Mouse (Mus musculus) heart, adult 18-20 months (tissue): ENCODE measurements around the gene Plgrkt. TPM values are rescaled to one million over a fixed set of nuclear protein-coding genes. Genes with fewer than 3 reads are reported as not detected.

Source experiments
- DNase-seq, 2 experiments: peaks; one replicate each; pipeline ENCODE4 v3.0.0; 2021 to 2022; ENCODE audit warnings: mixed read lengths in 1 of 2
- total RNA-seq, 2 experiments: library from RNA; stranded (reverse); gene quantifications; 2 replicates each; pipeline ENCODE4 v1.2.3; 2021

Plgrkt gene
- total RNA-seq, 2 experiments from 2014 or later, result 26.8 to 27.8 TPM

DNA sequence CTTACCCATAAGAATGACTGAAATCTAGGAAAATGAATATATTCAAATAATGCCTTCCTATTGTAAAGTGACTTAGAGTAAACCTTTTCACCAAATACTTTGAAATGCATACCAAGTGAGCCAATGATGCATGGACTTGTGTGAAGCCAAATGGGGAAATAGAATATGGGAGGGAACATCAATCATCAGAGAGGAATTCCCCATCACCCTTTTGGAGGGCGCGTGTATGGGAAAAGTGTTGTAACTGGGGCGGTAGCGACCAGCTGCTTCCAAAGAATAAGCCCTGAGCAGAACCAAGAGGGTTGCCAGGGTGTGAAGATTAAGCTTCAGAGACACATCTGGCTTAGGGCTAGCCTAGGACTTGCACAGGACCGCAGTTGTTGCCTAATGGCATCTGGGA is 16.2 kb upstream of the Plgrkt start:
- DNase-seq, result no peak

DNA sequence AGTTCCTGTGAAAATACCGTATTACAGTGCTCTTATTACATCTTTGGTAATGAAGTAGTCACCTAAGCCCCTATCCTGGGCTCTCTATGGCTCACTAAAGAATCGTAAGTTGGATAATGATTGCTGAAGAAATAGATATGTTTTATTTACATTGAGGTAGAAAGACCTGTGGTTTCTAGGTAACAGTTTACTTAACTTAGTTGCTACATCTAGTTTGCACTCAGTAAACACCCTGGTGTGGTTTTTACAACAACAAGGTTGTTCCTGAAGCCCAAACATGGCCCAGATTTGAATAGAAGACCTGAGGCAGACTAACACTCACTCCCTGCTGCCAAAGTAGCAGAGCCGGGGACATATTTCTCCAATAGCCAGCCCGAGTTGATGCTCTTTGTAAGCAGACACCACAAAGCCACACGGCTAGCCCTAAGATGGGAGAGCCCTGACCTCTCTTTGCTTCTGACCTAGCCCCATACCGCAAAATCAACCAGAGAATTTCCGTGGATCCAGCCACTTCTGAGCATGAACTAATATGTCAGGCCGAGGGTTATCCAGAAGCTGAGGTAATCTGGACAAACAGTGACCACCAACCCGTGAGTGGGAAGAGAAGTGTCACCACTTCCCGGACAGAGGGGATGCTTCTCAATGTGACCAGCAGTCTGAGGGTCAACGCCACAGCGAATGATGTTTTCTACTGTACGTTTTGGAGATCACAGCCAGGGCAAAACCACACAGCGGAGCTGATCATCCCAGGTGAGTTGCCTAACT is 12.8 kb upstream of the Plgrkt start:
- no peak for DNase-seq

DNA sequence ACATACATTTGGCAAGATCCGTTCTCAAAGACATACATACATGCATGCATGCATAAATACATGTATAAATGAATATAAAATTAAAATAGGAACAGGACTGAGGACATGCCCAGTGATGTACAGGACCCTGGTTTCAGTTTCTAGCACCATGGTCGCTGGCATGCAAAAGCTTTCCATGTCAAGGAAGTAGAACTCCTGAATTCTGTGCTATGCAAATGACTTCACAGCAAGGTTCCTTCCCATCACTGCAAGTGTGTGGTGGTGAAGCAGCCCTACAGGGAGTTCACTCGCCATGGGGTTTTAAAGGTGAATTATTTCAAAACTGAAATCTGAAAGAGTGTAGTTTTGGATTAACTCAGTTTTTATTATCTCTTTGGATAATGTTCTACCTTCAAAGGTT is 9.2 kb upstream of the Plgrkt start:
- no peak for DNase-seq

DNA sequence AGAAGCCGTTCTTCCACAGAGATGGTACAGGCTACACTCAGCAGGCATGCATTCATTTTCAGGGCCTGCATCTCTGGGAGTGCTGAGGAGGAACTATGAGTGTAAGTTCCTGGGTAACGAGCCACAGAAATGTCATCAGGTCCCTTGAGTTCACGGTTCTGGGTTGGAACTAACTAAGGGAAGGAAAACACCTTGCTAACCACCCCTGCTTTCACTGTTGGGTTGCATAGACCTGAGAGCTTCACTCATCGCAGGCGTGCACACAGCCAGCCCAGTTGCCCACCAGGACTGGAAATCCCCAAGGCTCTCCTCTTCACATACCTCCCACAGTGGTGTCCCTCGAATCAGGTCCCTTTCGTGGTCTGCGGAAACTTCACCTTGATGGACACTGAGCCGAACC is 7.8 kb upstream of the Plgrkt start:
- no peak for DNase-seq

DNA sequence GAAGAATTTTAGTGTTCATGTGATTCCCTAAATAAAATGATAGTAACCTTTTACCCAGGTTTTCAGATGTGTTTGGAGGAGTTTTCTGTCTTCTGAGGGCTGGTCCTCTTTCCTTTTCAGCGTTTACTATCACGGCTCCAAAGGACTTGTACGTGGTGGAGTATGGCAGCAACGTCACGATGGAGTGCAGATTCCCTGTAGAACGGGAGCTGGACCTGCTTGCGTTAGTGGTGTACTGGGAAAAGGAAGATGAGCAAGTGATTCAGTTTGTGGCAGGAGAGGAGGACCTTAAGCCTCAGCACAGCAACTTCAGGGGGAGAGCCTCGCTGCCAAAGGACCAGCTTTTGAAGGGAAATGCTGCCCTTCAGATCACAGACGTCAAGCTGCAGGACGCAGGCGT is 6.2 kb upstream of the Plgrkt start:
- no peak for DNase-seq

DNA sequence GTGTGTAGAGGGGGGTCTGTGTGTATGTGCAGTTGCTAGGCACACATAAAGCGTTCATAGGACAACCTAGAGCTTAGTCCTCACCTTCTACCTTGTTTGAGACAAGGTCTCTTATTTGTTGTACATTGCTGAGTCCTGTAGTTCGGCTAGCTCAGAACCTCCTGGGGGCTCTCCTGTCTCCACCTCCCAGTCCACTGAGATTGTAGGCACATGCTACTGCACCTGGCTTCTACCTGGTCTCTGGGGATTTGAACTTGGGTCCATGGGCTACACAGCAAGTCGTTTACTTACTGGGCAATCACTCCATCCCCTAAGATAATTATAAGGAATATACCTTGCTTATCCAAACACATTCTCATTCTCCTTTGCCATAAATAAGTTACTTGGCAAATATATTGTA is 5.4 kb upstream of the Plgrkt start:
- no peak for DNase-seq

DNA sequence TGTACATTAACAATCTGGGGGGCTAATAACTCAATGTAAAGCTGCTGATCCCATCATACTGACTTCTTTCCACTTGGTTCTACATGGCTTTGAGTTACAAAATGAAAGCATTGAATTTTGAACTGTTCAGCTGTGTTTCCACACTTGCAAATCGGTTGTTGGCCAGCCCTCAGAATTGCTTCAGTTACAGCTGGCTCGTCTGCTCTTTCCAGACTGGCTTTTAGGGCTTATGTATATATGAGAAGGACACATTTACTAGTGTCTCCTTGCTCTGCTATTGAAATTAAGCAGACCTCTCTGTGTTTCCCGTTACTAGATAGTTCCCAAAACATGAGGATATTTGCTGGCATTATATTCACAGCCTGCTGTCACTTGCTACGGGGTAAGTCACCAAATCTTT is 4.9 kb upstream of the Plgrkt start:
- DNase-seq, result peak; percentile 34 to 63

DNA sequence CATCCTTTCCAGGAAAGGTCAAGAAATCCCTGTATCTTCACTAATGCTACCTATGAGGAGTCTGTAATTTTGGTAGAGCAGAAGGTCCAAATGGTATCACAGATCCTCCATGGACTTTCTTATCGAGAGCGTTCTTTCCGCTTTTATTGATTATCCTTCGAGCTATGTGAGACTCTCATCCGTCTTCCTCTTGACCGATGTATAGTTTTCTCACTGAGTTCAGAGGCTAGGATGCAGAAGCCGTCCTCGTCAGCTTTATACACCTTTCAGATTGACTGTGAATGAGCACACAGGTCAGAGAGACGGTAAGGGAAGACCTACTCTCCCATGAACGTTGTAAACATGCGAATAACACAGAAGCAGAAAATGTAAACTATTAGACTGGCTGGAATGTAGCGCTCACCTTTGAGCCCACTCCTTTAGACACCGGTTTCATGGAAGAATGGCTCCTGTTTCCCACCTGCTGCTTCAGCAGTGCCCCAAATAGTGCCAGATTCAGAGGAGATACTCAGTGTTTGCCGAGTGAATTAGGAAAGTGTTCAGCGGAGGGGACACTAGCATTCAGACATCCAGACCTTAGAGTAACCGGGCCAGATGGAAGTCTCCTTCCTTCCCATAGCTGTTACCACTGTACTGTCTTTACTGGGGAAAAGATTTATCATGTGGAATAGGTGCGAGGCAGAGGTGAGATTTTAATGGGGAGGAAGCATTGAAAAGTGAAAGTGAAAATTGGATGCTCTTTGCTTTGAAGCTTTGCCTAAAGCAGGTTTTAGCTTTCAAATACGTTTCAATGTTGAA is 4.3 kb upstream of the Plgrkt start:
- peak in 1 of 2 experiments; percentile 57 for DNase-seq

DNA sequence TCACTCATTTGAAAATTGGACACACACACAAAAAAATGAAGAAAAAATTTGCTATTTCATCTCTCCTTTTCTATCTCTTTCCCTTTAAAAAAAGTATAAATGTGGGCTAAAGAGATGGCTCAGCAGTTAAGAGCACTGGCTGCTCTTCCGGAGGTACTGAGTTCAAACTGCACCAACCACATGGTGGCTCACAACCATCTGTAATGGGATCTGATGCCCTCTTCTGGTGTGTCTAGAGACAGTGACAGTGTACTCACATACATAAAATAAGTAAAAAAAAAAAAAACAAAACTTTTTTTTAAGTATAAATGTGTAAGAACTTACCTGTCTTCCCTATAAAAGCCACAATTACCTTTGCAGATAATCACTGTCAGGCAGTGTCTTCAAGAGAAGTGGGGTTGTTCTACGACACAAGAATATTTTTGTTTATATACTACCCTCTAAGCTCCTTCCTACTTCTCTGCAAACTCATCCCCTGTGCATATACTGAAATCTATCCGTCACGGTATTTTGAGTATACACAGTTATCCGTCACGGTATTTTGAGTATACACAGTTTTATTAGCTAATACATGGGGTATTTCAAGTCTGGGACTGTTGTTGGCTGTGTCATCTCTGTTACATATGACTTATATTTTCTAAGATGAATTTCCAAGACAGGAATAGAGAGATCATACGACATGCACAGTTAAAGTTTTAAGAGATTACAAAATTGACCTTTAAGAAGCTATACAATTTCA is 3.5 kb upstream of the Plgrkt start:
- no peak for DNase-seq

DNA sequence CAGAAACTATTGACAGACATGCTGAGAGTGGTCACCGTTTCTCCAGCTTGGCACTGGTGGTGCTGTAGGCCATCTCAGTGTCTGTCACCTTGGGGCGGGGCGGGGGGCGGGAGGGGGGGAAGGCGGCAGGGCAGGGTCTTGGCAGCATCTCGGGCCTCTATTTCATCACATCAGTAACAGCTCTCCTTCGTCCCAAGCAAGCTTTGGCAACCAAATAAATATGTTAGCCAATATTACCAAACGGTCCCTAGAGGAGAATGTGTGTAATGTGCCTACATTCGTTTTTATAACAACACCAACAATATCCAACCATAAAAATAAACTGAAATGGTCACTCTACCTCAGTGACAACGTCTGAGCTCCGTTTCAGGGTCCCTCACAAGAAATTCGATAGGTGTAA is 2.9 kb upstream of the Plgrkt start:
- DNase-seq, result peak in 1 of 2 experiments; percentile 25

DNA sequence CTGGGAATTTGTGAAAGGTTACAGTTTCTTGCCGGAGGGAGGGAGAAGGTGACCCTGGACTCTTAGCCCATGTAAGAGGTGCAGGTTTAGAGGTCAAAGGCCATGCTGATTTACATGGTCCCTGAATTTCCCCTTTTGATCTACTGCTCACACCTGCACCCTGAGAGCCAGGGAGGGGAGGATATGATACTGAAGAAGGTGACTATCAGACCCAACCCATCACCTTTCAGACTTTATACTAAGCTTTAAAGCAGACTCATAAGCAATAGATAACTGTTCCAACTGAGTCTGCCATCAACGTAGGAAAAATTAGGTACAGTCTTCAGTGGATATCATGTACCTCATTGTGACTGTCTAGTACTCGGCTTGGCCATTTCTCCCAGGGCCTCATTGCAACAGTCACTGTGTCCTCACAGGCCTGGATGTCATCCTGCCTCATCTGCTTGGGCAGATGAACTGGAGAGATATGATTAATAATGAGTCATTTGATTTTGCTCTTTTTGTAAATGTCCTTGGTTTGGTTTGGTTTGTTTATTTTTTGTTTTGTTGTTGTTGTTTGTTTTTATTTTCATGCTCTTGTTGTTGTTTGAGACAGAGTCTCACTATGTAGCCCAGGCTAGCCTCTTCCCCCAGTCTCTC is 1.6 kb upstream of the Plgrkt start:
- no peak for DNase-seq

DNA sequence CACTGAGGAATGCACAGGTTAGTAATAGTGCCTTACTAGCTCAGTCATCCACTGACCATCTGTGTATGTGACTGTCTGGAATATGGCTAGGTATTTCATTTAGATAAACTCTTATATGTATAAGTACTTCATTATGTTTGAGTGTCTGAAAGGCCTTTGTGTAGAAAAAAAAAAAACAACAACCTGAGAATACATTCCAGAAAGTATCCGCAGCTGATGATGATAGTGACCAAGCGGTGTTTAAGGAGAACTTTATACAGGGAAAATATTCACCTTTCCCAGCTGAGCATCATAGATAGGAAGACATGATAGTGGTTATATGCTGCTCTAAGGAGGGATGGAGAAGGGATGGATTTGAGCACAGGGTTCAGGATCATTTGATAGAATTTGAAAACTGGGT is 851 bp upstream of the Plgrkt start:
- no peak for DNase-seq

DNA sequence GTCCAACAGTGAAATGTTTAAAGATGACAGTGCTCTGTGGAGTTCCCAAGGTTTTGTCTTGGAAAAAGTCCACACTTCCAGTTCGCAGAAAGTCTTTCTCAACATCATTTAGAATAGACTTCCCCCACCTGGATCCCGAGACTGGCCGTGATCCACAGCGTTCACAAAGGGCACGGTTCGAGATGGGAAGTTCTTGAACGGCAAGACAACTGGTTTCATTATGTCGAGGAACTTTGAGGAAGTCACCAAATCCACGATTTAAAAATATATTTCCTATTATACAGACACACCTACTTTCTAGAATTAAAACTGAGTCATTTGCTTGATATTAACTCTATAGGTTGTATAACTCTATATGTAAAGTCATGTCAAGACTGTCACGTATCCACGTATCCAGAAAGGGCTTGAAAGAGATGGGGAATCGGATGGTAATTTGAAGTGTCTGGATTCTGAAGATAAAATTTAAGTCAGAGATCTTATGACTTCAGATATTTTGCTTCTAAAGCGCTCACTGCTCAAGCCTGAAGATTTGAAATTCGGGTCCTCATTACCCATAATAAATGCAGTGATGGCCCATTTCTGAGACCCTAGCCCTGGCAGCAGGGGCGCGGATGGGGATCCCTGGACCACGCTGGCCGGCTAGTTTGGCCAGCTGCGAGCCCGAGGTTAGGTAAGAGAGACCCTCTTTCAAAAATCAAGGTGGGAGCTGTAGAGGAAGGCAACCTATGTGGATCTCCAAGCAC is 793 bp downstream of the Plgrkt start:
- peak in 1 of 2 experiments; percentile 32 for DNase-seq

DNA sequence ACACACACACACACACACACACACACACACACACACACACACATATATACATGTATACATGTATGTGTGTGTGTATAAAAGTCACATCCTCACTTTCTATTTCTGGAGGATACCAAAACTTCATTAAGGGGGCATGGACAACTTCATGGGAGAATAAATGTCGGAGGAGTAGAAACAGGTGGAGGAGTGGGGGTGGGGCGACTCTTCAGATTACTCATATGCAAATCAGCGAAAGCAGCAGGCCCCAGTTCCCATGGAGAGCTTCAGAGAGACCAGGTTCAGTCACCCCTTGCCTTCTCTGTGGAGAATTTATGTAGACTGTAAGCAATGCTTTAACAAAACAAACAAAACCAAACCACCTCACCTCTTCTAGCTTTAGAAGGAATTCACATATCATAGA is 2.1 kb downstream of the Plgrkt start:
- no peak for DNase-seq

DNA sequence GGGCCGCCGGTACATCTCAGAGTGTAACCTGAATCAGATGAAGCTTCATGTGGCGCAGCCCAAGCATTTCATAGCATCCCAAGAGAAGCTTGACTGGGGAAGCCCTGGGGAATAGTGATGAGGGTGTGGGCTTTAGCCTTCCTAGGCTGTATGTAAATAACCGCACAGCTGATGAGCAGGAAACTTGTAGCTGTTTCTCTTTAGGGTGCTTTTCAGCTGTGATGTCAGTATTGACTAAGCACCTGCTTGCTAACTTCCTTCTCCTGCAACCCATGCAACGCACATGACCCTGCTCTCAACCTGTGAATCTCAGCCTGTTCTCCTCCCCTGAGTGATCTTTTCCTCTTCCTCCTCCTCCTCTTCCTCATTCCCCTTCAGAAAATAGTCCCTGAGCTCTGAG is 3.1 kb downstream of the Plgrkt start:
- no peak for DNase-seq

DNA sequence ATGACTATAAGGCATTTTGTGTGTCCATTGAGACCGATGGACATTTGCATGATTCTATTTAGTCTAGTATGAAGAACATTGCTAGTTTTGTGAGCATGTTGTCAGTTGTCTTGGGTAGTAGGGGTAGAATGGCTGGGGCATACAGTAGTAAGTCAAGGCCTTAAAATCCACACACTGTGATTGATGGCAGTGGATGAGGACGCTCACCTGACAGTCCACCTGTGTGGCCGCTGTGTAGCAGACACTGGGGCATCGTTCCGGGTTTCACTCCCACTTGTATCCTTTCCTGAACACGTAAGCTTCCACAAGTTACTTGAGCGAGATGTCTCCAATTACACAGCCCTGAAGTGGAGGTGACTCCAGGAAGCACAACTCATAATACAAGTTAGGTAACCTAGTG is 3.6 kb downstream of the Plgrkt start:
- DNase-seq, result no peak

DNA sequence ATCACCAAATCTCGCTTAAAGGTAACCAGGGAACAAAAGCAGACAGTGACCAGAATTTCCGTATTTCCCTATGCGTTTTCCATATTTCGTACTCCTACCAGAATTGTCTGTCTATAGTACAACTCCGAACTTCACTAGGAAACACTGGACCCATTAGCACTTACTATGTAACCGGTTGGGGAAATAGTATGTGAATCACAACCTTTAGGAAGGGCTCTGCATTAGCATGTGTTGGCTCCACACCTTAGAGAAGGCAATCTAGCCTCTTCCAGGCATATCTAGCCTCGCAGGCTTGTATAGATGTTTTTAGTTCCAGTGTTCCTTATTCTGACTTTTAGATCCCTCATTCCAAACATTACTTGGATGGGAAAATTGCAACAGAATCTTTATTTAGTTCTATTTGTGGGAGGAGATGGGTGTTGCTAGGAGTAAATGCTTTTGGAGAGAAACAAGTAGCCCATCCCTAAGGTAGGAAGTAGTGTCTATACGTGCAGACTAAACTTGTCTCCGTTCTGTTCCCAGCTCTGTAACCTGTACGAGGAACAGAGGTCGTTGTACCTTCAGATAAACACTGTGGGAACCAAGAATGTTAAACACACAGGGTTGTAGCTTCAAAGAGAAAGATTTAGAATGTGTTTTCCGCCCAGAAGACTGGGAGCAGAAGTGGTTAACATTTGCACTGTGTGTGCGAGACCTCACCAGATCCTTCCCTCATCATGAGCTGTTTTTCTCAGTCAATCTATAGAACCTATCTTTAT is 4.8 kb downstream of the Plgrkt start:
- no peak for DNase-seq

DNA sequence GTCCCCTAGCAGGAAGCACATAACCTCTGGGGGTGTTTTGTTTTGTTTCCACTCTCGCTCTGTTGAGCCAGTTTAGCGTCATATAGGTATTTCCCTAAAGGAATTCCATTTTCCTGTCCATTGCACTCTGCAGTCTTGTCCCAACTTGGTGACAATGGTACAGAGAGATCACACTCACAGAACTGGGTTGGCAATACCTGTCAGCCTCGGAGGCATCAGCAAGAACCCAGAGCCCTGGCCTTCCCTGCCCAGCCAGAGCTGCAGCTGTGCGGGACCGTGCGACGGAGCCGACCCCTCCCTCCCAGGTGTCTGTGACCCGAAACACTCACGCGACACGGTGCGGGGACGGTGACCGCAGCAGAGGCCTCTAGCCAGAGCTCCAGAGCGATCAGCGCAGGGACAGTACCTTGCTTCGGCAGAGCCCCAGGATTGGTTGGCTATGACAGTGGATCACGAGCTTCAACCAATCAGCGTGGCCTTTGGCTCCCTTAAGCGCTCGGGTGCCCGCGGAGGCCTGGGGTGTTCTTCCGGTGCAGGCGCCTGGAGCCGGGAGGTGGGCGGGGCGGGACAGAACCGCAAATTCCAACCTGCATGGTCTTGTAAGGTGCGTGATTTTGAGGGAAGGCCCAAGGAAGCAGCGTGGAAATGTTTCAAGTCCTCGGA is 5.6 kb downstream of the Plgrkt start:
- peak; percentile 92 to 96 for DNase-seq

DNA sequence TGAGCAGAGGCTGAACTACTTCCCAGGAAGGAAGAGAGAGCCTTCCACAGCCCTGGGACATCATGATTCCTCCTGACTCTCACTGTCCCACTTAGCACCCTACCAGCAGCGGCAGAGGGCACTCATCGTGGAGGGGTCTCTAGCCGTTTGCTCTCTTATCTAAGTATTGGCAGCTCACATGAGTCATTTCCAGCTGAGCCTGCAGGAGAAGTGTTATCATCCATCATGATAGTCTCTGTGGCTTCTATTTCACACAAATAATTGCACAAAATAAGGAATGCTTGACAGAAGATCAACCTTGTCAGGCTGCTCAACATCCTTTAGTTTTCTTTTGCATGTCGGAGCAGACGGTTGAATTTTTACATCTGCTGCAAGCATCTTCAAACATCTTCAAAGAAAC is 6.9 kb downstream of the Plgrkt start:
- no peak for DNase-seq

DNA sequence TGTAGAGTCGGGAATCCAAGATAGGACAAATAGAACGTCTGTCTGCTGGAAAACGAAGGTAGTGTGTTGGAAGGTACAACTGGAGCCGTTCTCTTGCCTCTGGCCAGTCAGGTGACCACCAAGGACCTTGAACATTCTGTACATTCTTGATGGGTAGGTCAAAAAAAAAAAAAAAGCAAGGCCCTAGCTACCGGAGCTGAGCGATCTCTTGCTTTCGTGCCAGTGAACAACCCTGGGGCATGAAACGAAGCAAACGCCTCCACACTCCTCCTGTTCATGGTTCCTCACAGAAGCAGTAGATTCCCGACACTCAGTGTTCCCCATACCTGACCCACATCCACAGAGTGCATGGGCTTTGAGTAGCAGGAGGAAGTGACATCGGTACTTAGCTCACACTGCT is 10.9 kb downstream of the Plgrkt start:
- no peak for DNase-seq
